Mouse (Mus musculus) activated CD4-positive, CD25-positive, alpha-beta regulatory T cell, adult 9 weeks (primary cell): Measurements from ENCODE around the gene Cdh9. TPM values are rescaled to one million over a fixed set of nuclear protein-coding genes. Genes with fewer than 3 reads are reported as not detected.

Source experiments
- polyA plus RNA-seq: library from polyadenylated mRNA; unstranded; fragments of 100-300 nt; shearing (Covaris generic); gene quantifications from one replicate; pipeline ENCODE4 v1.2.1, GENCODE M21; 2017

The Cdh9 gene
- polyA plus RNA-seq = not detected

DNA sequence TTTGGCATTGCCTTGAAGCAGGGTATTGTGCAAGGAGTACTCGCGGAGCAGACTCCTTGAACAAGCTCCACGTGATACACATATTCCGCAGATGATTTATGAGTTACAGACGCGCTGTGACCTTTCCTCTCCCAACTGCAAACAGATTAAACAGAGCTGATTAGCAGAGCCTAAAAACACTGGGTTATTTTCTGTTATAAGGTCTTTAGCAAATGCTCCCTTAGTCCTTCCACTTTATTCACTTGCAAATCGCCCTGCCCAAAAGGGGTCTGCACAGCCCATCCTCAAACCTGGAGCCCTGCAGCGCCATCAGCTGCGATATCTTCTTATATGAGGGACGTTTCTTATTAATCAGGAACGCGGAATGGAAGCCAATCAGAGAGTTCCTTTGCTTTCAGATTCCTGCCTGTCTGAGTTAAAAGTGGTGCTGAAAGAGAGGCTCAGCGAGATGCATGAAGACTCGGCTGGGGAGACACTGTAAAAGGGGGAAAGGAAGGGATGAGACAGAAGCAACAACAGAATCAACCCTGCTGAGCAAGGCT lies at the start of gene Cdh9:
Gene Cdh9, plus strand, starts transcription at position 287 of the 542 bp plus-strand sequence.

